Mouse (Mus musculus): ENCODE measurements around the gene Sgpp1.
"Not testable (repeated sequence)": the region's sequence is repeated elsewhere in the genome, so short reads cannot be mapped to it uniquely, and the experiment has no call there.

Gene Sgpp1

DNA sequence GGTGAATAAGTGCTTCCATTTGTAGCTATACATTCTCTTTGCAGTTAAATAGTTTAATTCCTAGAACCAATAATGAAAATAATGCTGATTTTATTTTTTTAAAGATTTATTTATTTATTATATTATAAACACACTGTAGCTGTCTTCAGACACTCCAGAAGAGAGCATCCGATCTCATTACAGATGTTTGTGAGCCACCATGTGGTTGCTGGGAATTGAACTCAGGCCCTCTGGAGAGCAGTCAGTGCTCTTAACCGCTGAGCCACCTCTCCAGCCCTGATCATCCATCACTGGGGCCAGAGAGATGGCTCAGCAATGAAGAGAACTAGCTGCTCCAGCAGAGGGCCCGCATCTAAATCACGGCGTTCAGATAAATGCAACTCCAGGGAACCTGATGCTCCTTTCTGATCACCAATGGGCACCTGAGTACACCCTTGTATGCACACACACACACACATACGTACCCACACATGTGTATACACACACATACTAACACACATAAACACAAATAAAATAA, 3.5 kb downstream of the Sgpp1 start:
- DNase-seq = no peak

DNA sequence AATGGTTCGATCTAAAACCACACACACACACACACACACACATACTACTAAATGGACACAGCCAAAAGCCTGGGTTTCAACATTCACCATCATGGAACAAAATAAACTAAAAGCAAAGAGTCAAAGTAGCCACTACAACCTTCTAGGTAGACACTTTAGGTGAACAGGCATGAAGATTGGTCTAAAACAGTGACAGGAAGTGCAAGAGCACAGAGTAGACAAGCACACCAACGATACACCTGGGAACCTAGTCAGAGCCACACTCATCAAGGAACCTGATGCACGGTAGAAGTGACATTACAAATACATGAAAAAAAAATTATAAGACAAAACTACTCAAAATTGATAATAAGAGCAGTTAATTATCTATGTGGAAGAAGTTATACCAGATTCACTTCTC, 4.0 kb downstream of the Sgpp1 start:
- DNase-seq = no peak

DNA sequence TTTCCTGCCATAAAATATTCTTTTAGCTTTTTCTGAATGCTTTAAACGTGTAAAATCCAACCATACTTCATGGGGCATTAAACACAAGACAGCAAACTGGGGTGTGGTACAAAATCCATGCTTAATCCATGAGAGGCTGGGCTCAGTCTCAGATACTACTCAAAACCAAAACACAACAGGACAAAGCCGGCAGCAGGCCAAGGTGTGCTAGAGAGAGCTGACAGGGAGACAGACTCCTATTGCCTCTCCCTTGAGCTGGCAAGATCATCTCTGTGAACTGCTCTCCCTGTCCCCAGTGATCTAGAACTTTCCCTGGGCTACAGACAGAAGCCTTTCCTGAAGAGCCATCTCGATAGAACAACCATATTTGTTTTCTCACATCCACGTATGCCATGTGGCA, 5.1 kb downstream of the Sgpp1 start:
- peak in 1 of 2 experiments; percentile 44 for DNase-seq

DNA sequence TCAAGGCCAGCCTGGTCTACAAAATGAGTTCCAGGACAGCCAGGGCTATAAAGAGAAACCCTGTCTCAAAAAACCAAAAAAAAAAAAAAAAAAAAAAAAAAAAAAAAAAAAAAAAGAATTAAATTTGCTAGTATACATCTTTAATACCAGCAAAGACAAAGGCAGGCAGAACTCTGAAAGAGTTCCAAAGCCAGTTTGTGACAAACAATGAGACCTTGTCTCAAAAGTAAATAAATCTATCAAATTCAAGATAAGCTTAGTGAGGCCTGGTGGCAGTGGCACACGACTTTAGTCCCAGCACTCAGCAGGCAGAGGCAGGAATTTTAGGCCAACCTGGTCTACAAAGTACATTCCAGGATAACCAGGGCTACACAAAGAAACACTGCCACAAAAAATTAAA, 5.7 kb downstream of the Sgpp1 start:
- DNase-seq = no peak

DNA sequence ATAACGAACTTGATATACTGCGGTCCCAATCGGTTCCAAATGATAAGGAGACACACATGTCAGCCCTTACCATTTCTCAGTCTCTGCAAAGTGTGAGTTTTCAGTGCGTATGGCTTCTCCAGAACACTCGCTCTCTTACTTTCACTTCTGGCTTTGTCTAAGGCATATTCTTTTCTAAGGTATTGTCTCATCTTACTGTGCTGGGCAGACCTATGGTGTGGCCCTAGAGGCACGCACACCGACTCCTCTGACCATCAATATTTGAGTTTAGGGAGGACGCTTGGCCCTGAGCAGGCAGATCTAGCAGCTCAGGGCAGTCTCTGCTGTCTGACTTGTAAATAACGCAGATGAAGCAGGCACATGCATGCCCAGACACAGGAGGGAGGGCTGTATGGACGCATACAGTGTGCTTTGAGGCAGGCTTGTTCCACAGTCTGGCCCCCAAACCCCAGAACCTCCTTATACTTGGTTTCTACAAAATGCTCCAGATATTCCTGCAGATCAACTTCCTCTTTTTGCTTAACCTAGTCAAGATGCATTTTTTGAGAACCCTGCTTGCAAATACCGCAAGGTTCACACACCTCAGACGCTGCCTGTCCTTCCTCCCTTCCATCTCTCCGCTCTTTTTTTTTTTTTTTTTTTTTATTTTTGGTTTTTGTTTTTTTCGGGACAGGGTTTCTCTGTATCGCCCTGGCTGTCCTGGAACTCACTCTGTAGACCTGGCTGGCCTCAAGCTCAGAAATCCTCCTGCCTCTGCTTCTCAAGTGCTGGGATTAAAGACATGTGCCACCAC, 8.0 kb downstream of the Sgpp1 start:
- DNase-seq = no peak

DNA sequence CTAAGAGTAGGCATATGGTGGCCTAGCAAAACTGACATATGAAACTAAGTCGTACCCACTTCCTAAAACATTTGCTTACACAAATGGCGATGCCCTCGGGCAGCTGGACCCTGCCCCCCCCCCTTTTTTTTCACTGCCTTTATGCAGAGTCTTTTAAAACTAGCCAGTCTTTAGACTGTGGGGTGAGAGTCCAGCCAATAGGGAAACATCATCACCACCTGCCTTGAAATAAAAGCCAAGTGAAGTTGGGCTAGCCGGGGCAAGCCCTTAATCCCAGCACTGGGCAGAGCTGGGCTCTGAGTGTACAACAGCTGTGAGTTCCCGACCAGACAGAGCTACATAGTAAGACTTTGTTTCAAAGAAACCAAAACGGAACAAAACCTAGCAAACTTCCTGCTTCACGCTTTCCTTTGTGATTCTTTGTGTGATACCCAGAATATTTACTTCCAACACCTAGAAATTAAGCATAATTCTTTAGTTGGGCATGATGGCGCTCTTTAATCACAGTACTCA, 9.1 kb downstream of the Sgpp1 start:
- DNase-seq = no peak

DNA sequence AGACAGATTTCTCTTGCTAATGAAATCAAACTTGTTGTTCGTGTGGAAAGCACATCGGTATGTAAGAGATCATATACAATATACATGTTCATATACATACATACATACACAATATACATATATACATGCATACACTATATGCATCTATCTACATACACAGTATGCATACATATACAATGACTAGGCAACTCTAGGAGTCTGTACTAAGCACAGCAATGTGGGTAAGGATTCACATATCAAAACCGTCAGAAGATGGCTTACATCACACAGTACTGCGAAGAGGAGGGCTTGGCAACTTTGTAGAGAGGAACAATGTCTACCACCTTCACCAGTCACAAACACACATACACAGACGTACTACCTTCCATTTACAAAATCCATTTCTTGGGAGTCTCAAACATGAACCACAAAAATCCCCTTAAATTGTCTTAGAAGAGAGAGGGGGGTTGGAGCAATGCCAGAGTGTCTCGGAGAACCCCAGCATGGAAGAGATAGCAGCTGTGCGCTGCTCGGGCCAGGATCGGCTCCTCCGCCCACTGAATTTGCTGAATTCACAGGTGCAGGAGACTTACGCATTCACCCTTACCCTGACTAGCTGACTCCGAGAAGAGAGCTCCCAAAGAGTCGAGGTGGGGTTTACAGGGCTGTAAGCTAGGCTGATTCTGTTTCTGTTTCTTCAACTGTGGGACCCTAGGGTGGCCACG, 10.8 kb downstream of the Sgpp1 start:
- no peak for DNase-seq

DNA sequence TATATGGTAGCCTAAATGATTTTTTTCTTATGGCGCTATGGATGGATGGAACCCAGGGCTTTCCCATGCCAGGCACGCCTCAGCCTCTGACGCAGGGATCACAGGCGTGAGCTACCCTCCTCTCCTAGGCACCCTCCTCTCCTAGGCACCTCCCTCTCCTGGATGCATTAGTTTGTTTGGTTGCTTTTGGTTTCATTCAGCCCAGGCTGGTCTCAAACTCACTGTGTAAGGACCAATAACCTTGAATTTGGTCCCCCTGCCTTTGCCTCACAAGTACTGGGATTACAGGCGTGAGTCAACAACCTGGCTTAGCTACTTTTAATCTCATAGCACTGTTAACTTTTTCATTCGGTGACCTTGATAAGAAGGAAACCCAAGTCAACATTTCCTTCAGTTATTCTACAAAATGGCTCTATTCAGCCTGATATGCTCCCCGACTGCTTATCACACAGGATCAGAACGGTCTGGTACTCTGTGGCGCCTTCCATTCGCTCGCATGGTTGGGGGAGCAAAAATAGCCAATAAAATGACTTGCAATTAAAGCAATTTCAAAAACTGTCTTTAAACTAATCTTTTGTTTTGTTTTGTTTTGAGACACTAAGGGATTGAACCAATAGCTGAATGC, 11.6 kb downstream of the Sgpp1 start:
- DNase-seq = no peak

DNA sequence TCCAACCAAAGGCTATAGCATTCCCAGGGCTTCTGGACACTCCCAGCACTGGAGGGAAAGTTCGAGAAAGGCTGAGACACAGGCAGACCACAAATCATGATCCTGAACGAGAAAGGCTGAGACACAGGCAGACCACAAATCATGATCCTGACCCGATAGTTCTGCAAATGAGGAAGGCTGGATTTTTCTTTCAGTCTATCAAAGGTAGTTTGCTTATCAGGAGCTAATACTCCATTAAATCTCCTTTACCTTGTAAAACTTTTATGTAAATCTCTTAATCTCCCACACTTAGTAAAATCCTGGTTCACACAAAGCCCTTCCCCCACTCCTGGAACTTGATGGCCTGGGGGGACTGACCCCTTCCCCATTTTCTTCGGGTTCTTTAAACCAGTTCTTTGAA, 13.6 kb downstream of the Sgpp1 start:
- DNase-seq = no peak

DNA sequence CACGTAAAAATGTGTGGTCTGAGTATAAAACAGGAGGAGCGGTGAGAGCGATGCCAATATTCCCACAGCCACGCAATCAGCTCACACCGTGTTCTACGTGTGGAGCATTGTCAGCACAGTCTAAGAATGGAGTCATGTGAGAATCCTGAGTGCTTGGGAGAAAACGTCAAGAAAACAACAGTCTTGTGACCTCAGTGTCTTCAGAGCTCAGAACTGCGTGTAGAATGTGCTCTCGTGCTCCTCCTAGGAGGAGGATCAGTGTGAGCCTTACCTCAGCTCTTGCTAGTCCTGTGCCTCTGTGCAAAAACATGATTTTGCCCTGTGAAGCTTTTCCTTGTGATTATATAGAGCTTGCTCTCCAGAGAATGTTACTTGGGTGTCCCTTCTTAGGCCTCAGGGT, 14.5 kb downstream of the Sgpp1 start:
- peak in 1 of 2 experiments; percentile 37 for DNase-seq

DNA sequence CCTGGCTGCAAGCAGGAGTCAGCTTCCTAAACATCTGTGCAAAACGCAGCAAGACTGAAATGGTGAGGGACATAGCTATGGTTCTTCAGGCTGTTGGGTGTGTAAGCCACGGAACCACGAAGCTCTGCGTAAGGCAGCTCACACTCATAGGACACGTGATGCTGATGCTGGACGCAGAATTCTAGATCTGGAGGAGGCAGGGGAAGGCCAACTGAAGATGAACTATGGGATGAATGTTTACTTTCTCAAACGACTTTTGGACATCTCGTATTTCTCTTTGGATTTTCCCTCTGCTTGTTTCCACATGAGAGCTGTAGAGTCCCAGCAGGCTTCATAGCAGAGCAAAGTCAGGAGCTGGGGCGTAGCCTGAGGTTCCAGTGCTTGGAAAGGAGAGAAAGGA, 21.9 kb downstream of the Sgpp1 start:
- no peak for DNase-seq

DNA sequence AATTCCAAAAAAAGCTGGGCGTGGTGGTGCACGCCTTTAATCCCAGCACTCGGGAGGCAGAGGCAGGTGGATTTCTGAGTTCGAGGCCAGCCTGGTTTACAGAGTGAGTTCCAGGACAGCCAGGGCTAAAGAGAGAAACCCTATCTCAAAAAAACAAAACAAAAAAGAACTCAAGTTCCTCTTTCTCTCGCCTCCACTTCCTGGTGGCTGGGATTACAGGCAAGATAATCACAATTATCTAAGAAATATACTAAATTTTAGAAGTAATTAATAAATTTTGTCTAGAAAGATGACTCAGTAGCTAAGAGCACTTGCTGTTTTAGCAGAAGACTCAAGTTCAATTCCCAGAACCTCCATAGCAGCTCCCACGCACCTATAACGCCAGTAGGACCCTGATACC, 22.6 kb downstream of the Sgpp1 start:
- DNase-seq = not testable (repeated sequence)

DNA sequence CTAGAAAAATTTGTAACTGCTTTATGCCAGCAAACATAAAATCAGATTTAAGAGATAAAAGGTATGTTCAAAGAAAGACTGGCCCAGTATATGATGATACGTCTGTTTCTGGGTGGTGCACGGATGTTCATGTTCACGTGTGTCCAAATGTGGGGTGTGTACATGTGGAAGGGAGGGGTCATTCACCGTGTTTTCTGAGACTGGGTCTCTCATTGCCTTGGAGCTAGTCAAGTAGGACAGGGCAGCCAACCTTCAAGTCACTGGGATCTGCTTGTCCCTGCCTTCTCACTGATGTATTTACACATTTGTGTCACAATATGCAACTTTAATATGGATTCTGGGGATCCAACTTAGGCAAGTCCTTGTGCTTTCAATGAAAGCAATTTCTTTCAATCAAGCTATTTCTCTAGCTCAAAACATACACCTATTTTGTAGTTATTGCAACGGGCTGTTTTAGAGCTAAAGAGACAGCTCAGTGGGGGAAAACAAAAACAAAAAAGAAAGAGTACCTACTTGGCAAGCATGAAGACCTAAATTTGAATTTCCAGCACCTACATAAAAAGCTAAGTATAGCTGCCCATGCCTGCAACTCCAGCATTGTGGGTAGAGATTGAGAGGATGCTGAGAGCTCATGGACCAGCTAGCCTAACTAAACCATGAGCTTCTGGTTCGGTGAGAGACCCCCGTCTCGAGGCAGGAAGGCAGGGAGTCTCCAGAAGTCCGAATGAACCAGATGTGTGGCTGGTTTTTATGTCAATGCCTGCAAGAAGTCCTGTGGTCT, 24.7 kb downstream of the Sgpp1 start:
- DNase-seq = no peak

DNA sequence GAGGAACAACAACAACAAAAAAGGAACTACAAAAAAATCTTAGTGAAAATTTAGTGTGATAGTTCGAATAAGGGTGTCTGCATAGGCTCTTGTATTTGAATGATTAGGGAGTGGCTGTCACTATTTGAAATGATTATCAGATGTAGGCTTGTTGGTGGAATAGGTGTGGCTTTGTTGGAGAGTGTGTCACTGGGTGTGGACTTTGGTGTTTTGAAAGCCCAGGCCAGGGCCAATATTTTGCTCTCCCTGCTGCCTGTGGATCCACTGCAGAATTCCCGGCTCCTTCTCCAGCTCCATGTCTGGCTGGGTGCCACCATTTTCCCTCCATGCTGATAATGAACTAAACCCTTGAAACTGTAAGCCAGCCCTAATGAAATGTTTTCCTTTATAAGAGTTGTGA, 26.0 kb downstream of the Sgpp1 start:
- no peak for DNase-seq

DNA sequence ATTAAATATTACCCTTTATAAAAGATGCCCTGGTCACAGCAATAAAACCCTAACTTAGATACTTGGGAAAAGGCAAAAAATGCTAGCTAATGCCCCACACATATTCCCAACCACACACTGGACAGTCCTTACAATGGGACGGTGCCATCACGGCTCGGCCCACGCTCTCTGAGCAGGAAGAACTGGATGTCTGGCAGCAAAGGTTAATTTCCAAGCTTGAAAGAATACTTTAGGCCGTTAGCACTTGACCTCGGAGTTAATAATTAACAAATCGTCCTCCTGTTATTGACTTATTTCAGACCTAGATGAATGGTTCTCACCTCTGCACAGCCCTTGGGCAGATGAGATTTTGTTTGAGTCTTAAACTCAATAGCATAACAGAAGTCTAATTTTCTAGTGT, 28.9 kb downstream of the Sgpp1 start:
- peak; percentile 70 to 84 for DNase-seq

DNA sequence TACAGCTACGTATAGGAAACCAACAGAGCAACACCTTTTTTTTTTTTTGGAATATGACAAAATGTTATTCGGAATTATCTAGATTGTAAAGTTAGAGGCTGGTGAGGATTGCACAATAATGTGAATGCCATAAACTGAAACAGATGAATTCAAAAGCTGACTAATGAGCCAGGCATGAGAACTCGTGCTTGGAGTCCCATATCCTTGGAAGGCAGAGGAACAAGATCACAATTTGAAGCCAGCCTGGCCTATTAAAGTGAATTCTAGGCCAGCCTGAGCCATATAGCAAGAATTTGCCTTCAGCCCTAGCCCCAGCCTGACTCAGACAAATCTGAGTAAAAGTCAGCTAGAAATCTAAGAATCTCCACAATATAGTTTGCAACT, 32.8 kb downstream of the Sgpp1 start:
- DNase-seq = no peak

DNA sequence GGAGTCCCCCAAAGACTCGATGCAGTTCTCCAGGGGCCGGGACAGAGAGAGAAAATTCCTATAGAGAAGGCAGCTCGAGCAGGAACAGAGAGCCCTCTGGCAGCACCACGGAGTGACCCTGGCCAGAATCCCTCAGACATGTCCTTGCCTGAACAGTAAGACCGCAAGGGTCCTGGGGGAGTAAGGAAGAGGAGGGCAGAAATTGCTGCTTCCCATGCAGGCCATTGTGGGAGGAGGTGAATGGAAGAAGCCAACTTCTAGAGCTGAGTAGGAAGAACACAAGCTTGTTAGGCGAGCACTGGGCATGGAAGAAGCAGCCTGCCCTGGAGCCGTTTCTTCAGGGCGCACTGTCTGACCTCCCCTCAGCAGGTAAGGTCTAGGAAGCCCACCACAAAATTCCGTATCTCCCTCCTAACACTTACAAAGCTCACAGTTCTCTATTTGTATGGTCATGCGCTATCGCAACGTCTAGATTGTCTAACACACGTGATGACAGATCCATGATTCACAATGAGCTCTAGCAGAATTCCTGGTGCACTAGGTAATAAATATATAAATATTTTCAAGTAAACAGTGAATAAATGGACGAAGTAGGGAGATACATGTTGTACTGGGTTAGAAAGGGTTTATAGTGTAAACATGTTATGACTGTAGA, 33.3 kb downstream of the Sgpp1 start:
- DNase-seq = no peak

DNA sequence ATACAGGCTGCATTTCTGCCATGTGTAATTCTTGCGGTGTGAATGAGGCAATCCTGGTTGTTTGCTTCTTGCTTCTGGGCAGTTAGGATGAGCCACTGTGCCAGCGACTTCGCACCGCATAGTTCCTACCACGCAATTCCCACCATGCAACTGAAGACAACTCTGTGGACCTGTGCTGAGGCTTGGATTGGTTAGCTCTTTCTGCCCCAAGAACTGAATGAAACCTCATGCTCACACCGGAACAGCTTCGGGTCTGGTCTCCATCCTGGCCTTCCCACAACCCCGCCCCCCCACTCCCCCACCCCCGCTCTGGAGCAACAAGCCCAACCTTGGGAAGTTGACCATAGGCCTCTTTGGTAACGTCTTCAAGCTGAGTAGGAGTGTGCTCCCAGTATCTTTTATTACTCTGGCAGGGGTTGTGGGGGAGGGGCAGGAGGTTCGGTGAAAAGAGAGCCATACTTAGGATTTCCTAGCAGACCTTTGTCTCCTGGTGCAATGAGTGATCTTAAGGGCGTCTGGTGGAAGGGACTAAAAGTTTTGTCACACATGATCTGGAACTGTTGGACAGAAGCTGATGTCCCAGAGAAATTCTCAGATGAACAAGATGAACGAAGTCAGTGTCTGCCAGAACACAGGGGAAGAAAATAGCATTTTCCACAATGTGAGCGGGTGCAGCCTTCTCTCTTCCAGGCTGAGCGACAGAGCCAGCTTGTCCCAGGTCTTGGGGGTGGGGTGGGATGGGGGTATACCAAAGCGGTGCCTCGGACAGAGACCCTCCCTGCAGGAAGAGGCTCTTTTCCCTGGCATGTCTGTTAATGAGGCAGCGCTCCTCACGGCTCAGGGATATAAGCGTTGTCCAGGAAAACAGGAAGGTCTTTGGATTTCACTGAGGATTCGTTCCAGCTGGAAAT, 34.1 kb downstream of the Sgpp1 start:
- DNase-seq = peak; percentile 33 to 78

DNA sequence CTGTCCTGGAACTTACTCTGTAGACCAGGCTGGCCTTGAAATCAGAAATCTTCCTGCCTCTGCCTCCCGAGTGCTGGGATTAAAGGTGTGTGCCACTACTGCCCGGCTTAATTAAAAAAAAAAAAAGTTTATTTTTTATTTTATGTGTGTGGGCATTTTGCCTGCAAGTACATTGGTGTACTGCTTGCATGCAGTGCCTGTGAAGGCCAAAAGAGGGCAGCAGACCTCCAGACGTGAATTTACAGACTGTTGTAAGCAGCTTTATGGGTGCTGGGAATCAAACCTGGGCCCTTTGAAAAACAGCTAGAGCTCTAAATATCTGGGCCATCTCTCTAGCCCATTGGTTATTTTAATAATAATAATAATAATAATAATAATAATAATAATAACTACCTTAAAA, 36.8 kb downstream of the Sgpp1 start:
- DNase-seq = no peak

DNA sequence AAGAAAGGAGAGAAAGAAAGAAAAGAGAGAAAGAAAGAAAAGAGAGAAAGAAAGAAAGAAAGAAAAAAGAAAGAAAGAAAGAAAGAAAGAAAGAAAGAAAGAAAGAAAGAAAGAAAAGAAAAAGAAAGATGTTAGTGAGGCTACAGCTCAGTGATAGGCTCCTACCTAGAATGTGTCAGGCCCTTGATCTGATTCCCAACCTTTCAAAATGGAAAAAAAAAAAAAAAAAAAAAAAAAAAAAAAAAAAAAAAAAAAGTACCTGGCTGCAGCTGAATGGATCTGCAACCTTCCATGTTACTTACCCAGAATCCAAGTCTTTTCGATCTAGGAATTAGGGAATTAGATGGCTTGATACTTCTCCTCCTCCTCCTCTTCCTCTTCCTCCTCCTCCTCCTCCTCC, 39.7 kb downstream of the Sgpp1 start:
- not testable (repeated sequence) for DNase-seq

DNA sequence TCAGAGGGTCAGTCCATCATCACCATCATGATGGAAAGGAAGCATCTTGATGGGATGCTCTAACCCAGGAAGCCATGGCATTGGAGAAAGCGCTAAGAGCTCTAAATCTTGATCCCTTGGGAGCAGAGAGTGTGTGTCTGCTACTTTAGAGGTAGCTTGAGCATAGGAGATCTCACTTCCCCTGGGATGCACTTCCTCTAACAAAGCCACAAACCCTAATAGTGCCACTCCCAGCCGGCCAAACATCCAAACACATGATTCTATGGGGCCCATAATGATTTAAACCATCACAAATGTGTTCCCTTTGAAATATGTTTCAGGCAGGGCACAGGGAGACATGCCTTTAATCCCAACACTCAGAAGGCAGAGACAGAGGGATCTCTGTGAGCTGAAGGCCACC, 46.5 kb downstream of the Sgpp1 start:
- DNase-seq = no peak

Measured in kidney, adult 8-10 months (tissue).